Mouse (Mus musculus) gastrocnemius, postnatal 10 days (tissue): ENCODE measurements around the gene B3gnt9. TPM values are rescaled to one million over a fixed set of nuclear protein-coding genes. Genes with fewer than 3 reads are reported as not detected.
A peak's percentile ranks its signal among the peaks of the same experiment; 100 is the strongest.
"Not testable (repeated sequence)": the region's sequence is repeated elsewhere in the genome, so short reads cannot be mapped to it uniquely, and the experiment has no call there.

Experiments
- DNase-seq: peaks from one replicate; pipeline ENCODE4 v3.0.0; 2021; ENCODE audit warnings: mixed read lengths
- total RNA-seq, 2 experiments: library from RNA; stranded (reverse); gene quantifications; 2 replicates each; pipeline ENCODE4 v1.2.3; 2021

Gene B3gnt9
- total RNA-seq, 2 experiments from 2014 or later, result 8.6 to 9.9 TPM

DNA sequence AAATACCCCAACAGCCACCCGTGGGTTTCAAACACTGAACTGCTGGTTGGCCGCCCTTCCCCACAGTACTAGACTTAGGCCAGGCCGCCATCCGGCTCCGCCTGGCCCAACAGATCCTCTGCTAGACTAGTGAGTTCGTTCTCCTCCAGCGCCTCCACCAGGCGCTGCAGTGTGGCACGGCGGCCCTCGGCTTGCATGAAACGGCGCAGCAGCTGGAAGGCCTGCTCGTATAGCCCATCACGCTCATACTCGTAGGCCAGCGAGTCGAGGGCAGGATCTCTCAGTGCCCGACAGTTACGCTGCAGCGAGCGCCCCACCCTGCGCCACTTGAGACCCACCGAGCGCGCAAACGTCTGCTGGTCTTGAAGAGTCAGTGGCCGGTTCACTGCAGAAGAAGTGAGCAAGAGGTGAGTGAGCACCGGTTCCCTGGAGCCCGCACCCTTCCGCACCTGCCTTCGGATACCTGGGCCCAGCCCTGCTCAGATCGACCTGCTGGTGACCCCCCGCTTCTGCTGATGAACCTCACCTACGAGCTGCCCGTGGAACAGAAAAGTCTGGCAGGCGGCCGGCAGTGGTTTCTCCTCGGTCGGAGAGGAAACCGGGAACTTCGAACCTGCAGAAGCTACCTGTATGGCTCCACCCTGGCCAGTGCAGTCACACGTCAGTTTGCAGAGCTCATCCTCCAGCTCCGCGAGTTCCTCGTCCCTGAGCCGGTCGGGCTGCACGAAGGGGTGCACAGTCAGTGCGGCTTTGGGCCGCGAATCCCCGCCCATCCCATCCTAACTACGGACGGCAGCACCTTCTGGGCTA lies 4.2 kb upstream of the B3gnt9 start:
- DNase-seq, result no peak

DNA sequence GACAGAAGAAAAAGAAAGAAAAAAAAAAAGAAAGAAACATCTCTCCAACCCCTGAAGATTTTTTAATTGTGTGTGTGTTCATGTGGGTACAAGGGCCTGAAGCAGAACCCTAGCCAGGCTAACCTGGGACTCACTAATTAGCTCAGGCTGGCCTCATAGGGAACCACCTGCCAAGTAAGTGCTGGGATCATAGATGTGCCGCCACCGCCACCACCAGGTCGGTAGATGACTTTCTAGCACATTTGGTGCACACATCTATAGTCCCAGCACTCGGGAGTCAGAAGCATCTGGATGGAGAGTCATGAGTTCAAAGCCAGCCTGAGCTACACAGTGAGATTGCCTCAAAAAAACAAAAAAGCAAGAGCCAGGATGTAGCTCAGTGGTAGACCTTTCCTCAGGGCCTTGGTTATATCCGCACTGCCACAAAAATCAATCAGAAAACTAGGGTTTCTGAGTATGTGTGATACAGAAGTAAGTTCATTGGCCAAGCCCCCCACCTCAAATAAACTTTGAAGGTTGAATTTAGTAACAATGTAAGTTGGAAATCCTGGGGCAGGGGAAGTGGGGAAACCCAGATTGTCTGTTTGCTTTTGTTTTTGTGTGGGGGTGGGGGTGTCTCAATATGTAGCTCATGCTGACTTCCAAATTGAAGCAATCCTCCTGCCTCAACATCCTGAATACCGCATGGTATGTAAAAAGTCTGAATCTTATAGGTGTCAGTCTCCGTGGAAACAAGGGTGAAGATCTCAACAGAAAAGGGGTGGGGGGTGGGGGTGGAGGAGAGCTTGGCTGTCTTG lies 2.6 kb upstream of the B3gnt9 start:
- DNase-seq, result no peak

DNA sequence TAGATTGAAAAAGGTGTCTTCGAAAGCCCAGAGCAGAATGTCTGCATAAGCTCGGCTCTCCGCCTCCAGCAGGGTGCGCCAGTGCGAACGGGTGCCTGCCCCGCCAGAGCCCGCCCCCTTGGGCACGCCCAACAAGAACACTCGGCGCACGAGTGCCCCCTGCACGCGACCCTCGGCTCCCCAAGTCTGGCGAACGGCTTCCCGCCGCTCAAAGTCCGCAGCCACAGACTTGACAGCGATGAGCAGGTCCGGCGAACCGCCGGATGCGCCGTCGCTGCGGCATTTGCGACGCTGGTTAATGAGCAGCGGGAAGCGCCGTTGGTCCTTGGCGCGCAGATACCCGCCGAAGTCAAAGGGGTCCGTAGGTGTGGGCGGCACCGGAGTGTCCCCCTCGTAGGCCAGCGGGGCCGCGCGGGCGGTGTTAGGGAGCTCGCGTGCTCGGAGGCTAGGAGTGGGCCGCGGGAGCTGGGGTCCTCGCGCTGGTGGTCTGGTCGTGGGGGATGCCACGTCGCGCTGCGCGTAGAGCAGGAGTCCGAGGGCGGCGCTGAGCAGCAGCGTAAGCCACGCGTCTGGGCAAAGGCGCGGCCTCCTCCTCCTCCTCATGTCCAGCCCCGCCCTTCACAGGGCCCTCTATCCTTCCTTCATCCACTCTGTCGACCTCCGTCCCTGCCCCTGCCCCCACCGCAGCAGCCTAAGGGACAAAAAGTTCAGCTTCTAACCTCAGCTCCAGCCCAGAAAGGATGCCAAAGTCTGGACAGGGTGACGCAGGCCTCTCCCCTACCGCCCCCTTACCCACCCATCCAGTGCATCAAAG lies 594 bp downstream of the B3gnt9 start:
- DNase-seq, result peak; percentile 96

- no peak for DNase-seq
These were observed 1.2 kb downstream of the B3gnt9 start for GRCm38 (mm10) chr8:105253766-105254151.

DNA sequence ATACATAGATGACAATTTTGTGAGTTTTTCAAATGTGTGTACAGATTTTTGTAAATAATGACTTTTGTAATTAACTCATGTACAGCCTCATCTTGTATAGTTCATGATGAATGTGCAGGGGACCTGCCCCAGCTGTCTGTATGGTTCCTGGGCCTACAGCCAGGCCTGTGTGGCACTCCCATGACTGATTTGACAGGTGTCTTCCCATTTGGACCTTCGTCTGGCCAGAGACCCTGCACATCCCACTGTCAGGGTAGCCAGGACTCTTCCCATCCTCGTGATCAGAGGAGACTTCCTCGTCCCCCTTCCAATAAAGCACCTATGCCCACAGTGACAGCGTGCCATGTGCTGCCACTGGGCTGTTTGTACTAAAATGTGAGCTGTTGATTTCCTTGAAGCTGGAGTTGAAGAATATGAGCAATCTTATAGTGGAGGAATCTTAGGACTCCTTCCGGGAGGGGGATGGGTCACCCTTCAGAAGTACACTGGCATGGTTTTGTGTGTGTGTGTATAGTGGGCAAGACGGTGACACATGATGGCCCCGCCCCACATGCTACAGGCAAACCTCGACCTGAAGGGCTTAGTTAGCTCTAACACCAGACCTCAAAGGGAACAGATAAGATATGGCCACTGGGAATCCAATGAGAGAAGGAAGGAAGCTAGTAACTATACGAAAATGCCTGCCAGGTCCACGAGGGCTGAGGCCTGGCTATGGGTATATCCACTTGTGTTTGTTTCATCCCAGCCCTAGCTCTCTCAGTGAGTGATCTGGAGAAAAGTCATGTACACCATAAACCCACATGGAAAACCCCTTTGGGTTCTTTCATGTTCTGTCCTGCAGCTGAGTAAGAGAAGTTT lies 2.0 kb downstream of the B3gnt9 start:
- no peak for DNase-seq

DNA sequence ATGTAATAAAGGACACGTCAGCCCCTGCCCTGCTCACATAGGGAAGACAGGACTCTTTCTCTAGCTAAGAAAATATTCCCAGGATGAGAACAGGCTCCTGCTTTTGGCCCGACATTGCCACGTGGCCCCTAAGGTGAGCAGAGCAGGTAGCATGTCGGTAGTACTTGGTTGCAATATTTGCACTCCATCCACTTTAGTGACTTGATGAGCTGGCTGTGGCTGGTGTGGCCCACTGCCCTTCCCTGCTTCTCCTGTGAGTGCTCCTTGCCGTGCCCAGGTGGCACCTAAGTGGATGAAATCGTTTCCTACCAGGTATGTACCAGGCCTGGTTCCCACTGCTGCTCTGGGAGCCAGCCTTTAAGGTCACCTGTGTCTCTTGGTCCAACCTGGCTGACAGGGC lies 3.0 kb downstream of the B3gnt9 start:
- DNase-seq, result no peak

GRCm38 (mm10) chr8:105241016-105241415 lies 13.9 kb downstream of the B3gnt9 start:
- DNase-seq, result no peak

- DNase-seq, result no peak
These were observed 17.4 kb downstream of the B3gnt9 start for GRCm38 (mm10) chr8:105237442-105238142.

GRCm38 (mm10) chr8:105235206-105235605 lies 19.7 kb downstream of the B3gnt9 start:
- DNase-seq, result no peak

DNA sequence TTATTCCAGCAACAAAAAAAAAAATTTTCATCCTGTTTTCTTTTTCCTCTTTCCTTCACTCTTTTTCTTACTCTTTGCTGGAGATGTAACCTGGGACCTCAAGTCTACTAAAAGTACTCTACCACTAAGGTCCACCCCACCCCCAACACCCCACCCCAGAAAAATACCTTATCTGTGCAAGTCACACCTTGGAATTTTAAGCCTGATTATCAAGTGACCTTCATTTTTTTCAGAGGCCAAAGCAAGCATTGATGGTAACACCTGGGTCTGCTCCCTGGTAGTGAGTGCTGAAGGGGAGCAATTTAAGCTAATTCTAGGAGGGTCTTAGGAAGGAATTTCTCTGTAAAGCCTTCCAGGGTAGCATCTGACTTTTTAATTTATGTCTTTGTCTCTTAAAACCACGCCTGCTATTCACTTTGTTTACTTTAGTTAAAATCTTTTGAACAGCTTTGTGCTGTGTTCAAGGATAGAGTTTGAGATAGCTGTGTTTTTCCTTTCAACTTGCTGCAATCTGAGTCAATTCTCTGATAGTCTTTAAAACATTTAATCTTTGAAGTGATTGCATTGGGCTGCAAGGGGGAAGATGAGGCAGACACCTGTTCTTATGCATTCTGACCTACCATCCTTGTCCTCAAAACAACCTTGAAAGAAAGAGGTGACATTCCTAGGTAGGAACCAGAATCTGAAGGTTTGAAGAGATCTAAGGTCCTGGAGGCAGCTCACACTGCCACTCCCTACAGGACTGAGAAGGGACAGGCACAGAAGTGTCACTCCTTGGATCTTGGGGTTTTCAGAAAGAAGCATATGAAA lies 21.6 kb downstream of the B3gnt9 start:
- no peak for DNase-seq

DNA sequence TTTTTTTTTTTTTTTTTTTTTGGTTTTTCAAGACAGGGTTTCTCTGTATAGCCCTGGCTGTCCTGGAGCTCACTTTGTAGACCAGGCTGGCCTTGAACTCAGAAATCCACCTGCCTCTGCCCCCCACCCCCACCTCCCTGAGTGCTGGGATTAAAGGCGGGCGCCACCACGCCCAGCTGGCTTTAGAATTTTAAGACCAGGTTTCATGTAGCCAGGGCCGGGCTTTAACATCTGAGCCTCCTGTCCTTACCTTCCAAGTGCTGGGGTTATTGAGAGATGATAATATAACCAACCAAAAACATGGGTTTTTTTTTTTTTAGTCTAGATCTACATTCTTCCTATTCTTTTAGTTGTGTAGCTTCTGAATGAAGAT lies 22.6 kb downstream of the B3gnt9 start:
- not testable (repeated sequence) for DNase-seq

- DNase-seq, result no peak
These were observed 23.2 kb downstream of the B3gnt9 start for GRCm38 (mm10) chr8:105231503-105232320.

GRCm38 (mm10) chr8:105225917-105226316 lies 29.0 kb downstream of the B3gnt9 start:
- DNase-seq, result no peak

DNA sequence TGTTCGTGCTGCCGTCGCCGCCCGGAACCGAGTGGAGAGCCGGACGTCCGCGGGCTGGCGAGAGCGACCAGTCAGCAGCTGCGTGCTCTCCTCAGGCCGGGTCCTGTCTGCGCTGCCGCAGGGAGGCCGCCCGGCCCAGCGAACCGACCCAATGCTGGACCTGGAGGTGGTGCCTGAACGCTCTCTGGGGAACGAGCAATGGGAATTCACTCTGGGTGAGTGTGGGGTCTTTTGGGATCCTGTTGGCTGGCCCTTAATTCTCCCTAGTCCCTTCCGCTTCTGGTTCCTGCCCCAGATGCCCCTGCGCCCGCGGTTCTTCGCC lies 29.7 kb downstream of the B3gnt9 start:
- no peak for DNase-seq

GRCm38 (mm10) chr8:105224413-105225271 lies 30.3 kb downstream of the B3gnt9 start, which contains the start of gene D230025D16Rik:
D230025D16Rik (plus strand) TSS chr8:105225145.
- peak; percentile 98 for DNase-seq

DNA sequence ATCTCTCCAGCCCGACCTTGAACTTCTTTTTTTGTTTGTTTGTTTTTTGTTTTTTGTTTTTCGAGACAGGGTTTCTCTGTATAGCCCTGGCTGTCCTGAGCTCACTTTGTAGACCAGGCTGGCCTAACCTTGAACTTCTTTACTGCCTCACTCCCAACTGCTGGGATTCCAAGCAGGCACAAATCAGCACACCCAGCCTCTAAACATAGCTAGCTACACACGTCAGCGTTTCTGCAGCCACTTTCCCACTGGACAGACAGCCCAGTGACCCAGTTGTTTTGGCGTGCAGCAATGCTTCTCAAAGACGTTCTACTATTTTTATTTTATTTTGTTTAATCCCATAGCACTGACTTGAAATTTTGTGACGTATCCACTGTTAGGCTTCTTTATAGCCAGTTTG lies 31.1 kb downstream of the B3gnt9 start:
- DNase-seq, result peak; percentile 7

GRCm38 (mm10) chr8:105217926-105218522 lies 36.9 kb downstream of the B3gnt9 start:
- DNase-seq, result no peak

GRCm38 (mm10) chr8:105214104-105214503 lies 40.8 kb downstream of the B3gnt9 start:
- no peak for DNase-seq
